Mouse (Mus musculus) brain, embryonic 14.5 days (tissue): ENCODE data around the gene Hoxd3.

ENCODE experiments used
- CTCF ChIP-seq: fragments of 200-500 bp; IDR thresholded peaks from 2 replicates; pipeline ENCODE4 v1.5.1; 2012; ENCODE audit warnings: inconsistent platforms, mild to moderate bottlenecking, moderate library complexity, borderline replicate concordance; ENCODE audit not compliant: insufficient read depth, insufficient read length; ENCODE audit errors: extremely low read depth
- POLR2A ChIP-seq: fragments of 200-500 bp; IDR thresholded peaks from 2 replicates; pipeline ENCODE4 v1.6.1; 2012; ENCODE audit warnings: mild to moderate bottlenecking, inconsistent platforms, borderline replicate concordance; ENCODE audit not compliant: poor library complexity, insufficient read depth, insufficient read length, severe bottlenecking; ENCODE audit errors: extremely low read depth

- TF ChIP-seq POLR2A, result no peak
- TF ChIP-seq CTCF, result no peak
Measured at GRCm38 (mm10) chr2:74763245-74763735, 51.6 kb downstream of the Hoxd3 start.
